ENCODE assay signal across 10 mouse cellular contexts in genomic region chr3:121650052-121650671, GRCm38 (mm10). TPM values are rescaled to one million over a fixed set of nuclear protein-coding genes. Genes with fewer than 3 reads are reported as not detected.
DNase-seq lines count a peak whose midpoint lies in the region.
"Had no signal": no experiment of that assay in that cellular context is flagged by ENCODE, and none has a peak within 500 bp of the region (broad histone marks: within the 10 kb centered on the region; RNA-seq: fewer than 3 reads in every experiment).

No protein-coding gene starts in this region.

- DNase-seq in urinary bladder, adult 2 months (ENCODE audit: low spot score) = peak; percentile 27
- DNase-seq in urinary bladder, postnatal 10 days (ENCODE audit: low spot score) = no peak
- DNase-seq in heart, adult 8-10 months (ENCODE audit: low spot score) = peak; percentile 48
- peak; percentile 56 for DNase-seq in kidney, postnatal 10 days
- peak; percentile 19 for DNase-seq in testis, postnatal 14 days (ENCODE audit: low spot score)
- no peak for DNase-seq in thymus, adult 18-20 months
- DNase-seq in embryo, embryonic 11 days = no peak
- no peak for DNase-seq in thymus, postnatal 4 days
- DNase-seq: thymus, adult 2 months had no signal

RNA-seq across cellular contexts. Expression of gene 4930432M17Rik, which starts 20.4 kb away (rescaled TPM):
- polyA plus RNA-seq in urinary bladder, adult 2 months (2012; rRNA removed) = not detected in 2 replicates
- total RNA-seq in heart, adult 8-10 months (2022) = not detected
- polyA plus RNA-seq: gonadal fat pad, adult 2 months; thymus, adult 2 months had no signal

Comparison
In these comparisons a context has a peak if more than half of its experiments do, and no peak if none do; other contexts are left out.
1. DNase-seq: peak in urinary bladder, adult 2 months (single experiment), heart, adult 8-10 months (single experiment), kidney, postnatal 10 days (single experiment) and testis, postnatal 14 days (single experiment); none in urinary bladder, postnatal 10 days (single experiment), thymus, adult 18-20 months (0 of 2), embryo, embryonic 11 days (single experiment) and thymus, postnatal 4 days (single experiment).